Mouse (Mus musculus) liver, postnatal 0 days (tissue): Measurements from ENCODE around the gene Qk. TPM values are rescaled to one million over a fixed set of nuclear protein-coding genes. Genes with fewer than 3 reads are reported as not detected.

Experiments used
- ATAC-seq: fragments of 200-750 bp; cut with Nextera tagmentation; 2 replicates; pipeline ENCODE4 v1.8.0; 2017; ENCODE audit warnings: mild to moderate bottlenecking, moderate library complexity
- DNase-seq: peaks from one replicate; pipeline ENCODE4 v3.0.0-alpha.2; 2016
- H3K27ac ChIP-seq: fragments of 300-500 bp; sonication (generic); 2 replicates; pipeline ENCODE4 v1.5.1; 2014; ENCODE audit warnings: antibody characterized with exemption, moderate library complexity, mild to moderate bottlenecking, low read depth
- H3K27me3 ChIP-seq: fragments of 300-500 bp; sonication (generic); 2 replicates; pipeline ENCODE4 v1.6.1; 2014; ENCODE audit warnings: low read length, control low read depth, mixed read lengths; ENCODE audit not compliant: insufficient read depth
- H3K36me3 ChIP-seq: fragments of 300-500 bp; sonication (generic); replicated peaks from 2 replicates; pipeline ENCODE4 v1.6.1; 2014; ENCODE audit warnings: mild to moderate bottlenecking, control low read depth, low read length, moderate library complexity, mixed read lengths; ENCODE audit not compliant: insufficient read depth
- H3K4me1 ChIP-seq: fragments of 300-500 bp; sonication (generic); 2 replicates; pipeline ENCODE4 v1.6.1; 2014; ENCODE audit warnings: antibody characterized with exemption, mild to moderate bottlenecking, control low read depth; ENCODE audit not compliant: insufficient read depth
- H3K4me2 ChIP-seq: fragments of 300-500 bp; sonication (generic); 2 replicates; pipeline ENCODE4 v1.6.1; 2014; ENCODE audit warnings: low read depth, mild to moderate bottlenecking, low read length, moderate library complexity, mixed read lengths
- H3K4me3 ChIP-seq: fragments of 300-500 bp; sonication (generic); 2 replicates; pipeline ENCODE4 v1.5.1; 2014; ENCODE audit warnings: low read depth, low read length
- H3K9ac ChIP-seq: fragments of 300-500 bp; sonication (generic); replicated peaks from 2 replicates; pipeline ENCODE4 v1.6.1; 2014; ENCODE audit warnings: mild to moderate bottlenecking, moderate library complexity
- H3K9me3 ChIP-seq: fragments of 300-500 bp; sonication (generic); 2 replicates; pipeline ENCODE4 v1.6.1; 2016; ENCODE audit warnings: mild to moderate bottlenecking, control low read depth, low read length, mixed read lengths
- CTCF ChIP-seq: sonication (generic); IDR thresholded peaks from 2 replicates; pipeline ENCODE4 v1.5.1; 2016; ENCODE audit warnings: antibody characterized with exemption, low read depth
- EP300 ChIP-seq: IDR thresholded peaks from 2 replicates; pipeline ENCODE4 v1.6.1; 2016; ENCODE audit warnings: antibody characterized with exemption, low read depth, mild to moderate bottlenecking
- WGBS: fragments of 180-500 bp; shearing (Covaris S2); extraction: QIAGEN DNeasy Blood & Tissue Kit; methylation state at CpG from one replicate; pipeline ENCODE4 v1.1.7; 2014; ENCODE audit not compliant: insufficient replicate concordance; 5-methylcytosine and 5-hydroxymethylcytosine counted together
- polyA plus RNA-seq: library from polyadenylated mRNA; unstranded; fragments of >200 nt; fragmentation: Nextera tagmentation; extraction: Ambion mirVana; gene quantifications from 2 replicates; pipeline ENCODE4 v1.2.1, GENCODE M21; 2015

The Qk gene
- polyA plus RNA-seq, 1 experiment from 2014 or later: 9.9 TPM

- ATAC-seq (no peak), DNase-seq (peak; percentile 9)
- TF ChIP-seq EP300: no peak
- no peak for TF ChIP-seq CTCF
- Histone ChIP-seq H3K27me3 (no peaks in the 10 kb centered on the region), H3K36me3 (no peaks in the 10 kb centered on the region), H3K4me1 (peaks cover 11% of the 10 kb centered on the region; the same call in 1 of the 2 replicates), H3K9me3 (no peaks in the 10 kb centered on the region), H3K27ac (no peak overlapping the region), H3K4me3 (no peak overlapping the region), H3K9ac (no peak overlapping the region), H3K4me2 (no peak overlapping the region)
- 67% methylated on average over 9 of the region's 9 CpGs for WGBS
These were observed 9.0 kb upstream of the Qk start for GRCm38 (mm10) chr17:10328544-10329100.

- Histone ChIP-seq H3K9ac (no peak overlapping the region), H3K36me3 (no peaks in the 10 kb centered on the region), H3K27ac (no peak overlapping the region), H3K27me3 (no peaks in the 10 kb centered on the region), H3K4me2 (no peak overlapping the region), H3K4me1 (peaks cover 11% of the 10 kb centered on the region; the same call in 1 of the 2 replicates), H3K4me3 (no peak overlapping the region), H3K9me3 (no peaks in the 10 kb centered on the region)
- WGBS: 72% methylated on average over 5 of the region's 5 CpGs
- no peak for ATAC-seq
- TF ChIP-seq CTCF (no peak), EP300 (no peak)
- peak; percentile 8 for DNase-seq
These were observed 8.0 kb upstream of the Qk start for GRCm38 (mm10) chr17:10327584-10328210.

- no peaks in the 10 kb centered on the region for H3K36me3 ChIP-seq
- ATAC-seq: peak; percentile 97
- DNase-seq: peak; percentile 65
- H3K4me3 ChIP-seq: no peak overlapping the region
- 0 out of 2 replicates have a peak overlapping the region, but pooled peaks have one; percentile 28 for H3K9ac ChIP-seq
- H3K27me3 ChIP-seq: no peaks in the 10 kb centered on the region
- 36% methylated on average over 3 of the region's 3 CpGs for WGBS
- H3K4me1 ChIP-seq: peaks cover 14% of the 10 kb centered on the region
- no peak overlapping the region for H3K27ac ChIP-seq
- H3K9me3 ChIP-seq: no peaks in the 10 kb centered on the region
- H3K4me2 ChIP-seq: no peak overlapping the region
- TF ChIP-seq CTCF: peak; percentile 52
- no peak for TF ChIP-seq EP300
These were observed 7.0 kb upstream of the Qk start for GRCm38 (mm10) chr17:10326596-10327045.

- TF ChIP-seq CTCF (no peak), EP300 (no peak)
- peak; percentile 4 for DNase-seq
- WGBS: 92% methylated on average over 4 of the region's 4 CpGs
These were observed 6.3 kb upstream of the Qk start for GRCm38 (mm10) chr17:10325921-10326320.

GRCm38 (mm10) chr17:10321754-10322153 is 2.1 kb upstream of the Qk start:
- Histone ChIP-seq H3K4me2 (no peak overlapping the region), H3K4me3 (no peak overlapping the region), H3K27ac (no peak overlapping the region), H3K4me1 (peaks cover 4% of the 10 kb centered on the region; the same call in 1 of the 2 replicates), H3K9ac (no peak overlapping the region), H3K36me3 (no peaks in the 10 kb centered on the region), H3K9me3 (no peaks in the 10 kb centered on the region), H3K27me3 (no peaks in the 10 kb centered on the region)
- WGBS: 73% methylated on average over 4 of the region's 4 CpGs
- TF ChIP-seq CTCF (no peak), EP300 (no peak)
- ATAC-seq: no peak
- DNase-seq: no peak

More at GRCm38 (mm10) chr17:10325921-10326320, 6.3 kb upstream of the Qk start:
- Histone ChIP-seq H3K36me3 (no peaks in the 10 kb centered on the region), H3K27ac (no peak overlapping the region; the same call in 1 of the 2 replicates), H3K4me1 (peaks cover 15% of the 10 kb centered on the region), H3K9me3 (no peaks in the 10 kb centered on the region), H3K9ac (no peak overlapping the region), H3K27me3 (no peaks in the 10 kb centered on the region), H3K4me3 (no peak overlapping the region), H3K4me2 (no peak overlapping the region)
- no peak for ATAC-seq

- no peak overlapping the region for H3K4me3 ChIP-seq
- no peak for ATAC-seq
- peaks cover 8% of the 10 kb centered on the region; the same call in 1 of the 2 replicates for H3K4me1 ChIP-seq
- DNase-seq: no peak
- no peak overlapping the region for H3K4me2 ChIP-seq
- no peak overlapping the region for H3K9ac ChIP-seq
- TF ChIP-seq EP300 (no peak), CTCF (no peak)
- no peak overlapping the region for H3K27ac ChIP-seq
- no peaks in the 10 kb centered on the region for H3K27me3 ChIP-seq
- 16% methylated on average over 1 of the region's 1 CpGs for WGBS
- H3K36me3 ChIP-seq: no peaks in the 10 kb centered on the region
- no peaks in the 10 kb centered on the region for H3K9me3 ChIP-seq
These were observed 1.4 kb upstream of the Qk start for GRCm38 (mm10) chr17:10321092-10321491.
